Comparison of ENCODE assay signal across 8 mouse cellular contexts in the genomic region with DNA sequence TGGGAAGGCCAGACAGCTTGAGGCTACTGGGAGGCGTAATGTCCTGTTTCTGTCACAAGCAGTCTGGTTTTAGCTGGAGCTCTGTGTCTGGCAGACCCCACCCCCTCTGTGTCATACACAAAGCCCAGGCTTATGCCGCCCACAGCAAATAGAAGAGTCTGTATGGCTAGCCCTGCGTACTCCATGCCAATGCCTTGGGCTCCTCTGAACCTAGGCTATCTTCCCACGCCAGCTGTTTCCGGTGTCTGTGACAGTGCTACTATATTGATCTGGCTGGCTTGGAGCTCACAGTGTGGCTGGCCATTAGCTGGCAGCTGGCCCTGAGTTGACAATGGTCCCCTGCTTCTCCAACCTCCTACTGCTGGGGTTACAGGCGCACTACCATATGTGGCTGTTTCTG. TPM values are rescaled to one million over a fixed set of nuclear protein-coding genes. Genes with fewer than 3 reads are reported as not detected.
DNase-seq lines count a peak whose midpoint lies in the region; ATAC-seq lines count a peak whose summit lies in the region.

No protein-coding gene starts in this region.

- H3K9ac ChIP-seq in embryonic facial prominence, embryonic 12.5 days = no peak overlapping the region
- no peak overlapping the region for H3K9ac ChIP-seq in heart, embryonic 14.5 days (ENCODE audit: low read length)
- H3K9ac ChIP-seq in liver, embryonic 15.5 days = no peak overlapping the region

- H3K27ac ChIP-seq in embryonic facial prominence, embryonic 12.5 days = no peak overlapping the region
- H3K27ac ChIP-seq in embryonic facial prominence, embryonic 10.5 days (replicated peaks) = no peak overlapping the region
- H3K27ac ChIP-seq in heart, embryonic 14.5 days (replicated peaks in 1 of 2; ENCODE audit: control insufficient read depth in 1 of 2, insufficient read depth in 1 of 2, low read depth in 2 of 2, low read length in 2 of 2) = peak overlapping the region; percentile 45 to 66
- no peak overlapping the region; the same call in 1 of the 2 replicates for H3K27ac ChIP-seq in liver, embryonic 15.5 days (replicated peaks)
- H3K27ac ChIP-seq in forebrain, embryonic 10.5 days = no peak overlapping the region

- no peak overlapping the region for H3K4me3 ChIP-seq in embryonic facial prominence, embryonic 12.5 days
- H3K4me3 ChIP-seq in embryonic facial prominence, embryonic 10.5 days = no peak overlapping the region
- no peak overlapping the region for H3K4me3 ChIP-seq in heart, embryonic 14.5 days (ENCODE audit: control insufficient read depth in 1 of 2, insufficient read depth in 1 of 2, low read depth in 1 of 2, low read length in 2 of 2)
- no peak overlapping the region for H3K4me3 ChIP-seq in liver, embryonic 15.5 days (replicated peaks)
- no peak overlapping the region for H3K4me3 ChIP-seq in forebrain, embryonic 10.5 days

- H3K27me3 ChIP-seq in embryonic facial prominence, embryonic 12.5 days = no peaks in the 10 kb centered on the region
- no peaks in the 10 kb centered on the region for H3K27me3 ChIP-seq in embryonic facial prominence, embryonic 10.5 days (replicated peaks; ENCODE audit: low read depth, poor library complexity, severe bottlenecking)
- H3K27me3 ChIP-seq in heart, embryonic 14.5 days (ENCODE audit: control insufficient read depth, insufficient read depth, low read length) = no peaks in the 10 kb centered on the region
- no peaks in the 10 kb centered on the region; the same call in 1 of the 2 replicates for H3K27me3 ChIP-seq in liver, embryonic 15.5 days
- H3K27me3 ChIP-seq in forebrain, embryonic 10.5 days (ENCODE audit: poor library complexity, severe bottlenecking) = no peaks in the 10 kb centered on the region

- no peaks in the 10 kb centered on the region for H3K4me1 ChIP-seq in embryonic facial prominence, embryonic 12.5 days
- H3K4me1 ChIP-seq in embryonic facial prominence, embryonic 10.5 days = no peaks in the 10 kb centered on the region
- peaks cover 18 to 24% of the 10 kb centered on the region in 2 experiments for H3K4me1 ChIP-seq in heart, embryonic 14.5 days (ENCODE audit: control insufficient read depth in 2 of 2, insufficient read depth in 2 of 2, low read length in 2 of 2)
- peaks cover 43% of the 10 kb centered on the region for H3K4me1 ChIP-seq in liver, embryonic 15.5 days (replicated peaks)
- H3K4me1 ChIP-seq in forebrain, embryonic 10.5 days = no peaks in the 10 kb centered on the region

- peak; percentile 28; the same call in 1 of the 2 replicates for ATAC-seq in embryonic facial prominence, embryonic 12.5 days (ENCODE audit: insufficient number of reproducible peaks, insufficient read depth, low FRiP score, low TSS enrichment)
- peak; percentile 75 for ATAC-seq in heart, embryonic 14.5 days (ENCODE audit: insufficient number of reproducible peaks, insufficient read depth, low FRiP score, low read depth)
- ATAC-seq in liver, embryonic 15.5 days (ENCODE audit: insufficient read depth) = peak; percentile 69

- no peak overlapping the region for H3K4me2 ChIP-seq in embryonic facial prominence, embryonic 12.5 days (replicated peaks)
- no peak overlapping the region for H3K4me2 ChIP-seq in heart, embryonic 14.5 days (ENCODE audit: low read length)
- H3K4me2 ChIP-seq in liver, embryonic 15.5 days = no peak overlapping the region

- DNase-seq in embryonic facial prominence, embryonic 10.5 days (ENCODE audit: low spot score) = no peak
- DNase-seq in 416B (ENCODE audit: low read depth) = peak; percentile 54
- no peak for DNase-seq in kidney, adult 8-10 months
- no peak for DNase-seq in forebrain, embryonic 10.5 days (ENCODE audit: extremely low spot score, low spot score)
- DNase-seq in adipocyte (ENCODE audit: low spot score) = no peak

- H3K9me3 ChIP-seq in embryonic facial prominence, embryonic 12.5 days = no peaks in the 10 kb centered on the region
- no peaks in the 10 kb centered on the region for H3K9me3 ChIP-seq in embryonic facial prominence, embryonic 10.5 days
- H3K9me3 ChIP-seq in heart, embryonic 14.5 days (ENCODE audit: control insufficient read depth, low read length) = no peaks in the 10 kb centered on the region
- H3K9me3 ChIP-seq in liver, embryonic 15.5 days (replicated peaks) = no peaks in the 10 kb centered on the region
- no peaks in the 10 kb centered on the region for H3K9me3 ChIP-seq in forebrain, embryonic 10.5 days

- 75% methylated on average over 6 of the region's 6 CpGs for WGBS in embryonic facial prominence, embryonic 12.5 days
- 78% methylated on average over 6 of the region's 6 CpGs for WGBS in embryonic facial prominence, embryonic 10.5 days
- WGBS in heart, embryonic 14.5 days = 58% methylated on average over 6 of the region's 6 CpGs
- WGBS in liver, embryonic 15.5 days (ENCODE audit: insufficient replicate concordance) = 42% methylated on average over 6 of the region's 6 CpGs
- WGBS in forebrain, embryonic 10.5 days = 89% methylated on average over 6 of the region's 6 CpGs

- H3K36me3 ChIP-seq in embryonic facial prominence, embryonic 12.5 days = no peaks in the 10 kb centered on the region
- H3K36me3 ChIP-seq in embryonic facial prominence, embryonic 10.5 days (replicated peaks) = no peaks in the 10 kb centered on the region
- H3K36me3 ChIP-seq in heart, embryonic 14.5 days (ENCODE audit: control insufficient read depth, insufficient read depth, low read length) = no peaks in the 10 kb centered on the region
- no peaks in the 10 kb centered on the region for H3K36me3 ChIP-seq in liver, embryonic 15.5 days (replicated peaks)
- H3K36me3 ChIP-seq in forebrain, embryonic 10.5 days (replicated peaks) = no peaks in the 10 kb centered on the region

RNA-seq across cellular contexts. Expression of gene Ier3, which starts 37.5 kb away (rescaled TPM):
- polyA plus RNA-seq in embryonic facial prominence, embryonic 12.5 days (2016; fragmentation: Nextera tagmentation; extraction: Ambion mirVana) = 6.9 and 8.9 TPM in 2 replicates
- polyA plus RNA-seq in embryonic facial prominence, embryonic 10.5 days (2016; fragmentation: Nextera tagmentation; extraction: Ambion mirVana) = 3.7 and 4.4 TPM in 2 replicates
- 20.8 and 27.3 TPM in 2 replicates for polyA plus RNA-seq in heart, embryonic 14.5 days (2014; fragmentation: Nextera tagmentation; extraction: Ambion mirVana)
- 22.9 and 23.7 TPM in 2 replicates for polyA plus RNA-seq in liver, embryonic 15.5 days (2015; fragmentation: Nextera tagmentation; extraction: Ambion mirVana)
- polyA plus RNA-seq in forebrain, embryonic 10.5 days (2016; fragmentation: Nextera tagmentation; extraction: Ambion mirVana) = 4.6 and 5.3 TPM in 2 replicates

RNA-seq across cellular contexts. Expression of gene Flot1, which starts 39.1 kb away (rescaled TPM):
- 50.7 and 60.3 TPM in 2 replicates for polyA plus RNA-seq in embryonic facial prominence, embryonic 12.5 days (2016; fragmentation: Nextera tagmentation; extraction: Ambion mirVana)
- 45.9 and 49.2 TPM in 2 replicates for polyA plus RNA-seq in embryonic facial prominence, embryonic 10.5 days (2016; fragmentation: Nextera tagmentation; extraction: Ambion mirVana)
- 86.8 and 93.7 TPM in 2 replicates for polyA plus RNA-seq in heart, embryonic 14.5 days (2014; fragmentation: Nextera tagmentation; extraction: Ambion mirVana)
- polyA plus RNA-seq in liver, embryonic 15.5 days (2015; fragmentation: Nextera tagmentation; extraction: Ambion mirVana) = 33.7 and 42.4 TPM in 2 replicates
- 49.7 and 51.6 TPM in 2 replicates for polyA plus RNA-seq in forebrain, embryonic 10.5 days (2016; fragmentation: Nextera tagmentation; extraction: Ambion mirVana)

RNA-seq across cellular contexts. Expression of gene Tubb5, which starts 54.2 kb away (rescaled TPM):
- polyA plus RNA-seq in embryonic facial prominence, embryonic 12.5 days (2016; fragmentation: Nextera tagmentation; extraction: Ambion mirVana) = 1,266 and 1,271 TPM in 2 replicates
- polyA plus RNA-seq in embryonic facial prominence, embryonic 10.5 days (2016; fragmentation: Nextera tagmentation; extraction: Ambion mirVana) = 1,654 and 1,662 TPM in 2 replicates
- 673 and 698 TPM in 2 replicates for polyA plus RNA-seq in heart, embryonic 14.5 days (2014; fragmentation: Nextera tagmentation; extraction: Ambion mirVana)
- polyA plus RNA-seq in liver, embryonic 15.5 days (2015; fragmentation: Nextera tagmentation; extraction: Ambion mirVana) = 379 and 391 TPM in 2 replicates
- polyA plus RNA-seq in forebrain, embryonic 10.5 days (2016; fragmentation: Nextera tagmentation; extraction: Ambion mirVana) = 1,607 and 1,608 TPM in 2 replicates

RNA-seq across cellular contexts. Expression of gene Mdc1, which starts 57.4 kb away (rescaled TPM):
- polyA plus RNA-seq in embryonic facial prominence, embryonic 12.5 days (2016; fragmentation: Nextera tagmentation; extraction: Ambion mirVana) = 15.1 and 21.3 TPM in 2 replicates
- polyA plus RNA-seq in embryonic facial prominence, embryonic 10.5 days (2016; fragmentation: Nextera tagmentation; extraction: Ambion mirVana) = 18.4 and 21.2 TPM in 2 replicates
- 15.3 and 16.1 TPM in 2 replicates for polyA plus RNA-seq in heart, embryonic 14.5 days (2014; fragmentation: Nextera tagmentation; extraction: Ambion mirVana)
- 8.5 and 9.1 TPM in 2 replicates for polyA plus RNA-seq in liver, embryonic 15.5 days (2015; fragmentation: Nextera tagmentation; extraction: Ambion mirVana)
- 26.9 and 29.3 TPM in 2 replicates for polyA plus RNA-seq in forebrain, embryonic 10.5 days (2016; fragmentation: Nextera tagmentation; extraction: Ambion mirVana)

Comparison
In these comparisons a context has a peak if more than half of its experiments do, and no peak if none do; other contexts are left out.
1. H3K27ac ChIP-seq: peak in heart, embryonic 14.5 days (2 of 2); none in embryonic facial prominence, embryonic 12.5 days (single experiment), embryonic facial prominence, embryonic 10.5 days (single experiment), liver, embryonic 15.5 days (single experiment) and forebrain, embryonic 10.5 days (single experiment).
2. Peak in every context shown above with its lines, with median percentiles within 50 percentile points of each other: ATAC-seq.